Mouse (Mus musculus): Measurements from ENCODE around the gene Cebpb. TPM values are rescaled to one million over a fixed set of nuclear protein-coding genes. Genes with fewer than 3 reads are reported as not detected.

Cebpb gene
- polyA plus RNA-seq, 1 experiment, result 5.8 TPM

DNA sequence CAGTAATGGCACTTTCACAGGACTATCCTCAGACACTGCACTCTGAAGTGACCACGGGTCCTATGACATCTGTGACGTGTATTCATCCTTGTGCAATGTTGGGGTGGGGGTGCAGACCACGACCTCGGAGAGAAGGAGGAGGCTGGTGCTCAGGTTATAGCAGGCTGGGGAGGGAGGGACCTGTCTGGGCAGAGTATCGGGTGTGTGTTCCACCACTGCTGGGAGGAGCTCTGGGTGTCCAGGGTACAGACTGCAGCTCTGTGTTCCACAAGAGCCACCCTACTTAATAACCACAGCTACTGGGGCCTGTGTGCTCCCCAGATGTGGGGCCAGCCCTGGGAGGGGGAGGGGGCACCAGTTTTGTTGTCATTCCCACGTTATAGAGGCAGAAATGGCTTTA is 21.3 kb downstream of the Cebpb start:
- no peak for DNase-seq (ENCODE audit: low read depth)
- TF ChIP-seq POLR2A (IDR thresholded peaks at IDR 0.05; ENCODE audit: borderline replicate concordance, extremely low read depth, insufficient read depth, insufficient read length, poor library complexity, severe bottlenecking), result no peak
- no peak for TF ChIP-seq CTCF (IDR thresholded peaks at IDR 0.05; ENCODE audit: borderline replicate concordance, extremely low read depth, insufficient read depth, insufficient read length)

DNA sequence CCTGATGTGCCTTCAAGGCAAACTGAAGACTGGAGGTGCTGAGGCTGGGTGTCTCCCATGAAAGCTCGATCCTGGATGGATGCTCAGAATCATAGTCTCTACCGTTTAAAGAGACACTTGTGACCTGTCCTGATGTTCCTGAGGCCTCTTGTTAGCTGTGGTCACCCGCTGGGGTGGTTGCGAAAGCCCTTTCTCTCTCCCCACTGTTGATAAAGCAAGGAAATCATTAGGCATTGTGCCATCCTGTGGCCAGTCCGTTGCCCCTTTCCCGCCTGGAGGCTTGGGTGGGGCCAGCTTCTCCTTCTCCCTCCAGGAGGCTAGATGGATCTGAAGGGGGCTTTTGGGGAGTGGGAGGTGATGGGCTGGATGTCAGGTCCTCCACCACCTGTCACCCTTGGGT is 21.9 kb downstream of the Cebpb start:
- DNase-seq (ENCODE audit: low read depth), result no peak
- TF ChIP-seq CTCF (IDR thresholded peaks at IDR 0.05; ENCODE audit: borderline replicate concordance, extremely low read depth, insufficient read depth, insufficient read length), result no peak
- TF ChIP-seq POLR2A (IDR thresholded peaks at IDR 0.05; ENCODE audit: borderline replicate concordance, extremely low read depth, insufficient read depth, insufficient read length, poor library complexity, severe bottlenecking), result no peak

DNA sequence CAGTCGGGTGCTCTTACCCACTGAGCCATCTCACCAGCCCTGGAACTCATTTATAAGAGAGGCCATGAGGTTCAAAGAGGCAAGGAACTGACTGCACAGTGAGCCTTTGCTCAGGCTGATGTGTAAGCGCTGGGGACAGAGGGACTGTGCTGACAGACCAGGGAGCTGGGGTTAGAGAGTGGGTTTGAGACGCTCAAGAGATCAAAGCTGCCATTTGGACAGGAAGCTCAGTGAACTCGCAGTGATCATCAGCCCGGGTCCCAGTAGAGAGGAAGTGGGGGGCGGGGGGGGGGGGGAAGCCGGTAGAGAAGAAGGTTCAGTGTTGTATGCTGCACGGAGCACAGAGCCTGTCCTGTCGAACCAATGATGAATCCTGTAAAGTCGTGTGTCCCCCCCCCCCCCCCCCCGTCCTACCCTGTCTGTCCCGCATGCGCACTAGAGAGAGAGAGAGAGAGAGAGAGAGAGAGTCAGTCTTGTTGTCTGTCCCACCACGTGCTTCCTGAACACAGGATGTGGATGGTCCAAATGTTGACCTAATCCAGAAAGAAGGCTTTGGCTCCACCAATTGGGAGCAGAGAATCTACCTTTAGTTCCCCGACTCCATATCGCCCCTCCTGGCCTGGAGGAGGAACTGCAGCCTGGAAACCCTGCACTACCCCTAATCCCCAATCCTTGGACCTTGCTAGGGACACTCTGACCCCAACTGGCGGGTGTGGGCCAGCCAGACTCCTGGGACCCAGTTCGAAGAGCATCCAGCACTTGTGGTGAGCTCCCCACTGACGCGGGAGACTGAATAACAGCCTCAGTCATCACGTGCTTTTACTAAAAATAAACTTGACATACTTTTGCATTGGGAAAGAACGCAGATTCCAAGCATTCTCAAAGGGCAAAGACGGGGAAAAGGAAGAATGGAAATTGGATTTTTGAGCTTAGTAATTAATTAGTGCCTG is 24.4 kb downstream of the Cebpb start:
- peak; percentile 44; the same call in 1 of the 2 replicates for TF ChIP-seq CTCF (IDR thresholded peaks at IDR 0.05; ENCODE audit: borderline replicate concordance, extremely low read depth, insufficient read depth, insufficient read length)
- TF ChIP-seq POLR2A (IDR thresholded peaks at IDR 0.05; ENCODE audit: borderline replicate concordance, extremely low read depth, insufficient read depth, insufficient read length, poor library complexity, severe bottlenecking), result no peak
- DNase-seq (ENCODE audit: low read depth), result no peak

DNA sequence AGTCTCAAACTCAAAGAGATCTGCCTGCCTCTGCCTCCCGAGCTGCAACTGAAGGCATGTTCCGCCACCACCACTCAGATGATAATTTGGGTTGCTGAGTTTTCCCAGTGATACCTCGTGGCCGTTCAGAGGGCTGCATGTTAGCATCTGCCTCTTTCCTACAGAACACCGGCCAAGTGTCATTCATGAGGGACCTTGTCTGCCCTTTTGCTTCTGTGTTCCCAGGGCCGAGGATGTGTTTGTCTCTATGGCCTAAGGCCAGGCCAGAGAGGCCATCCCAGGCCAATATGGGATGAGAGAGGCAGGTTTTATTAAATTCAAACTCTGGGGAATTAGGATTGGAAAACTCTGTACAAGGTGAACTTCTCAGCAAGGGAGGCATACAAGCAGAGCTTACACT is 25.6 kb downstream of the Cebpb start:
- DNase-seq (ENCODE audit: low read depth), result no peak
- TF ChIP-seq POLR2A (IDR thresholded peaks at IDR 0.05; ENCODE audit: borderline replicate concordance, extremely low read depth, insufficient read depth, insufficient read length, poor library complexity, severe bottlenecking), result no peak
- no peak for TF ChIP-seq CTCF (IDR thresholded peaks at IDR 0.05; ENCODE audit: borderline replicate concordance, extremely low read depth, insufficient read depth, insufficient read length)

DNA sequence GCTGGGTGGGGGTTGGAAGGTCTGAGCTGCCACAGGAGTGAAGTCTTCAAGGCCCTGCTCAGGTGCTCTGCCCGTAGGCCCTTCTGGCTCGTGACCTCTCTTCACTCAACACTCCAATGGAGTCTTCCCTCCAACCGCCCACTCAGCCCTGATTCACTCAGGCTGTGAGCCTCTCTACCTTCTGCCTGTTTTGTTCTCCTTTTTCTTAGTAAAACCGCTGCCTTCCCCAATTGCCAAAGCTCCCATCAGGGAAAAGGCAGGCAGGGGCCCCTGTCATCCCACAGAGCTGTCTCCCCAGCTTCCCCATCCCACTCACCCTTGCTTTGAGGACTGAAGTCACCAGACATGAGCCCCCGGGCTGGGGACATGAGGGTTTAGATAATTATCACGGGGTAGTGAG is 26.3 kb downstream of the Cebpb start:
- TF ChIP-seq CTCF (IDR thresholded peaks at IDR 0.05; ENCODE audit: borderline replicate concordance, extremely low read depth, insufficient read depth, insufficient read length) (no peak), POLR2A (IDR thresholded peaks at IDR 0.05; ENCODE audit: borderline replicate concordance, extremely low read depth, insufficient read depth, insufficient read length, poor library complexity, severe bottlenecking) (no peak)
- DNase-seq (ENCODE audit: low read depth), result no peak

DNA sequence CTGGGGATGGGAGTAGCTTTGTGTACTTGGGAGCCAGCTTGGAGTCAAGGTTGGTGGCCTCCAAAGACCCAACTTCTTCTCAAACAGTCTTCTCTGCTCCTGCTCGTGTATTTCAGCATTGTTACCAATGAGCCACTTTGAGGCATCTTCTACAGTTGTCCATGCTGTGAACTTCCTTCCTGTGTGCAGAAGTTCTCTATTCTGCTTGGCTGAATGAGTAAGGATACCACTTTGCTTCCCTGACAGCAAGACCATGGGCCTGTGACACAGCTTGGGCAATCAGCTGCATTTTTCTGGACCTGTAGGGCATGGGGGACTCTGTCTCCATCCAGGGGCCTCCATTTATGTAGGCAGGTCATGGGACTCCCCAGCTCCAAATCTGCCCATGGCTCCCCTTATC is 28.5 kb downstream of the Cebpb start:
- DNase-seq (ENCODE audit: low read depth), result no peak

DNA sequence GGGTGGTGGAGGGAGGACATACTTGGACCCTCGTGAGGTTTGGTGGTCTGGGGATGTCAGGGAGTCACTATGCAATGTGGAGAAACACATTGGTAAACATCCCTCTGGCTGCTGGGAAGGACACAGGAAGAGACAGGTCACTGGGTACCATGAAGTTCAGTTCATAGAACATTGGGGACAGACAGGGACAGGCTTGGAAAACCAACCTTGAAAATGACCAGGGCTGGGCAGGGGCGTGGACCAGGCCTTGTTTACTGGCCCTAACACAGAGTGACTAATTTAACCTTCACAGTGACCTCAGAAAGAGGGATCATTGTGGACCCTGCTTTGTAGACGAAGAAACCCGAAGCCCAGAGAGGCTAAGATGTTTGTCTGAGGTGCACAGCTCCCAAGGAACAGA is 30.8 kb downstream of the Cebpb start:
- no peak for DNase-seq (ENCODE audit: low read depth)
- TF ChIP-seq POLR2A (IDR thresholded peaks at IDR 0.05; ENCODE audit: borderline replicate concordance, extremely low read depth, insufficient read depth, insufficient read length, poor library complexity, severe bottlenecking) (no peak), CTCF (IDR thresholded peaks at IDR 0.05; ENCODE audit: borderline replicate concordance, extremely low read depth, insufficient read depth, insufficient read length) (no peak)

More for the DNA sequence above, 28.5 kb downstream of the Cebpb start:
- no peak for TF ChIP-seq POLR2A (IDR thresholded peaks at IDR 0.05; ENCODE audit: borderline replicate concordance, extremely low read depth, insufficient read depth, insufficient read length, poor library complexity, severe bottlenecking)
- no peak for TF ChIP-seq CTCF (IDR thresholded peaks at IDR 0.05; ENCODE audit: borderline replicate concordance, extremely low read depth, insufficient read depth, insufficient read length)

DNA sequence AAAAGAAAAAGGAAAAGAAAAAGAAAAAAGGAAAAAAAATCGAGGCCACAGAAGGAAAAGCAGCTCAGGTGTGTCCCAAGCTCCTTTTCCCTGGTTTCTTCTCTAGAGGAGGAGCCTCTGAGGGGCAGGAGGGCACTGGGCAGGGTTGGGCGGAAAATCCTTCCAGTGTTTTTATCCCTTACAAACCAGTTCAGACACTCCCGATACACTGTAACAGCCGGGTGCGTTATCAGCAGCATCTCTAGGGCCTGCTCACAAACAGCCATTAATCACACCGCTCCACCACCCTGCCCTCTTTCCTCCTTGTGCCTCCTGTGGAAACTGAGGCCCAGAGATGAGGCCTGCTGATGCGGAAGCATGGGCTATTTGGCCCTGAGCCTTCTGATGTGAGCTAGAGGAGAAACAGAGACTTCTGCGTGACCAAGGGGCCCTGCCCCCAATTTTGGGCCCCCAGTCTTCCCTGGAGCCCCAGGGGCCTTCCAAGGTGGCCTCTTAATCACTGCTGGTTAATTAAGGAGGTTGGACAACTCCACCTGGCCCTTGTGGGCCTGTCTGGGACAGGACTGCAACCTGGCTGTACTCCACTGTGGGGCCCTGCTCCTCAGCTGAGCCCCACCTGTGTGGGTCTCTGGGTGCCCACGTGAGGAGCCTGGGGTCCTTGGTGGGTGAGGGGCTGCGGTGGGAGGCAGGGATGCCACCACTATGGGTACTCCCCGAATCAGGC is 32.6 kb downstream of the Cebpb start:
- DNase-seq (ENCODE audit: low read depth), result no peak
- TF ChIP-seq CTCF (IDR thresholded peaks at IDR 0.05; ENCODE audit: borderline replicate concordance, extremely low read depth, insufficient read depth, insufficient read length) (no peak), POLR2A (IDR thresholded peaks at IDR 0.05; ENCODE audit: borderline replicate concordance, extremely low read depth, insufficient read depth, insufficient read length, poor library complexity, severe bottlenecking) (no peak)

DNA sequence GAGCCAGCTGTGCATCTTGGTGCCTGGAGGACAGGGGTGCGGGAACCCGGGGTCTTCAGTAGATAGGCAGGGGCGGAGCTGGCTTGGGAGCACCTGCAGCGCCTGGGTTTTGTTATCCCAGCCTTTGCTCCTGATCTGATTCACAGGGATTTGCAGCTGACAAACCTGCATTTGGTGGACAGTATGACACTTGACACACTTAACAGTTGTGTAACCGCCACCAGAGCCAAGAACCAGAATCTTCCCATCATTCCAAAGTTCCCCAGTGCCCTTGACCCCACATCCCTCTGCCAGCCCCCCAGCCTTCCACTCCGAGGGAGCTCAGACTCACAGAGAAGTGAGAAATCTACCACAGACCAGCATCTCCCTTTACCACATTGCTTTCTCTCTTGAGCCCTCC is 33.8 kb downstream of the Cebpb start:
- no peak for DNase-seq (ENCODE audit: low read depth)
- TF ChIP-seq CTCF (IDR thresholded peaks at IDR 0.05; ENCODE audit: borderline replicate concordance, extremely low read depth, insufficient read depth, insufficient read length), result no peak
- TF ChIP-seq POLR2A (IDR thresholded peaks at IDR 0.05; ENCODE audit: borderline replicate concordance, extremely low read depth, insufficient read depth, insufficient read length, poor library complexity, severe bottlenecking), result no peak

DNA sequence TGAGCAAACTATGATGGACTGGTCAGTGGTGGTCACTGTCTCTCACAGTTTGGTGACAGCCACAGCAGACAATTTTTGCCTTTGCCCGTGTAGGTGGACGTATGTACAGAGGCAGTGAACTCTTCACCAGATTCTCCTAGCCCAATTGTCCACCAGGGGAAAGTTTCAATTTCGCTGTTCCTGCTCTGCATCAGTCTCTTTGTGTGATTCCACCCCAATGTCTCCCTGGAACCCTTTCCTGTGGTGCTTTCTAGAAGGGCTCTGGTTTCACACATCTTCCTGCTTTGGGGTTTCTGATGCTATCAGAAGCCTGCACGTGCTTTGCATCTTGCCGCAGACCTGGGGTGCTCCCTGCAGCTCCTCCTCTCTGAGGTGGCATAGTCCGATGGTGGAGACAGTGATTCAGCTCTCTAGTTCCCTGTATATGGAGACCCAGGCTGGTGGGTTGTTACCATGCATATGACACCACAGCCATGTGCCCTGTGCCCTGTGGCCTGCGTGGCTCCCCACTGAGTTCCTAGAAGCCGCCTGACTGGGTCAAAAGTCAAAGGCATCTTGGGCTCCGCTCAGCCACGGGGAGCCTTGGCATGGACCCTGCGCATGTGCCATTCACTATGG is 35.0 kb downstream of the Cebpb start:
- TF ChIP-seq CTCF (IDR thresholded peaks at IDR 0.05; ENCODE audit: borderline replicate concordance, extremely low read depth, insufficient read depth, insufficient read length) (no peak), POLR2A (IDR thresholded peaks at IDR 0.05; ENCODE audit: borderline replicate concordance, extremely low read depth, insufficient read depth, insufficient read length, poor library complexity, severe bottlenecking) (no peak)
- no peak for DNase-seq (ENCODE audit: low read depth)

DNA sequence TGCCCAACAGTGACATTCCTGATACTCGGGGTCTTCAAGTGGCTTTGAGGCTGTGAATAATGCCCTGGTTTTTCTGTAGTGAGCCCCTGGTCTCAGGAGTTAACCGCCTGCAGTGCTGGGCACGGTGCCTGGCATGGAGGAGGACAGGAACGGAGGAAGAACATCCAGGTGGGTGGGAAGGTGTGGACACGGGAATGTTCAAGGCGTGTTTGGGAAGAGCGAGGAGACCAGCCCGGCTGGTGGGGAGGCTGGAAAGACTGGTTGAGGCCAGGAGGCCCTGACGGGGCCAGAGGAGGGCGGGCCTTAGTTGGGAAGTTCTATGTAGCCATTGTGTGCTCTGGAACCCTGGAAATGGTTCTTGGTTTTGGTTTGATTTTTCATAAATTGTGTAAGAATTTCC is 37.2 kb downstream of the Cebpb start:
- TF ChIP-seq CTCF (IDR thresholded peaks at IDR 0.05; ENCODE audit: borderline replicate concordance, extremely low read depth, insufficient read depth, insufficient read length), result no peak
- no peak for TF ChIP-seq POLR2A (IDR thresholded peaks at IDR 0.05; ENCODE audit: borderline replicate concordance, extremely low read depth, insufficient read depth, insufficient read length, poor library complexity, severe bottlenecking)
- DNase-seq (ENCODE audit: low read depth), result no peak

Data from brain, embryonic 14.5 days (tissue).